Mouse (Mus musculus): ENCODE measurements around the gene Glb1.

- TF ChIP-seq MAFK (IDR thresholded peaks at IDR 0.05; ENCODE audit: insufficient read depth, low read depth, low read length) (no peak), CHD2 (IDR thresholded peaks at IDR 0.05; ENCODE audit: low read depth, low read length) (no peak), ZNF384 (IDR thresholded peaks at IDR 0.05; ENCODE audit: low read depth, low read length) (no peak), HCFC1 (IDR thresholded peaks at IDR 0.05; ENCODE audit: borderline replicate concordance, insufficient read depth, low read length) (no peak), ZC3H11A (IDR thresholded peaks at IDR 0.05; ENCODE audit: borderline replicate concordance, low read depth, low read length) (no peak)
These were observed 24.7 kb downstream of the Glb1 start for GRCm38 (mm10) chr9:114425576-114425975.

Measured in ES-E14 (cell line).